Mouse (Mus musculus): Measurements from ENCODE around the gene Arsb. TPM values are rescaled to one million over a fixed set of nuclear protein-coding genes. Genes with fewer than 3 reads are reported as not detected.

The Arsb gene
- total and polyA plus RNA-seq, 3 experiments: 37.4 to 57.5 (median 46.8) TPM

GRCm38 (mm10) chr13:93840146-93840545 lies 68.7 kb downstream of the Arsb start:
- peak; percentile 84 for DNase-seq

DNA sequence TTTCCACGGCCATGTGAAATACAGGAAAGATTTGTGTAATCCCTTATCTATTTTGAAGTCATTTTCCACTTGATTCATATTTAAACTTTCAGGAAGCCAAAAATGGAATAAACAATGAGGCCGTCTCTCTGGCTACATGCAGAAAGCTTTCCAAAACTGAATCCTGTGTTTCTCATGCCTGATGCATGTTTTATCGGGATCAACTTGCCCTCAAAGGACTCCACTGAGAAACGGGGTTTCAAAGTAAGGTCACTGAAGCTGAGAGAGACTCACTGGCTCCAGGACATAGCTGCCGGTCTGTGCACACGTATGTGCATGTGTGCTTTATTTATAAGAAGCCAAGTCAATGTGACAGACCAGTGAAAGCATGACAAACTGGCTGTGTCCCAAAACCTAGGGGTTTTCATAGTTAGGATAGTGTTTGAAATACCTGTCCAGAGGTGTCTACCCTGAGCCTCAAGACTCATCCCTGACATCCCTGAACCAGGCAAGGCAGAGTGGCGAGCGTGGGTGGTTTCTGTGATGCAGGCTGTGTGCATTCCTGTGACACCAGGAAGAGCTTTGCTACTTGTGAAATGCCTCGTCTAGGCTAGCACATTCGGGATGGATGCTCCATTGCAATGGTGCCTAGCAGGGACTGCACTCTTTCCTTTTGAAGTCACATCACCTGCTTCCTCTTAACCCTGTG lies 75.5 kb downstream of the Arsb start:
- DNase-seq: peak; percentile 25

- peak; percentile 56 for DNase-seq
Measured at GRCm38 (mm10) chr13:93847614-93848013, 76.2 kb downstream of the Arsb start.

DNA sequence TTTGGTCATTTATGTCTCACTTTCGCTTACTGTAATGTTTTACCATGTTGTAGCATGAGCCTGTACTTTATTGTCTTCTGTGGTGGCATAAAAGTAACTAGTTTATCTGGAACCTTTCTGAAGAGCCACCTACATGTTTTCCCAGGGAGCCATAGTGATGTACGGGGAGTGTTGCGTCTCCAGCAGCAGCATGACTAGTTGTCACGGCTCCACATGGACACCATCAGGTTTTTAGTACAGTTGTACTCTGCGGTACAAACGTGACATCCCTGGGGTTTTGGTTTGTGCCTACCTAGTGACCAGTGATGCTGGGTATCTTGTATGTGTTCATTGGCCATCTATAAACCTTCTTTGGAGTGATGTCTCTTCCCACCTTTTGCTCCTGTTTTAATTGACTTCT lies 77.2 kb downstream of the Arsb start:
- DNase-seq: no peak

GRCm38 (mm10) chr13:93849751-93850355 lies 78.4 kb downstream of the Arsb start:
- no peak for DNase-seq

DNA sequence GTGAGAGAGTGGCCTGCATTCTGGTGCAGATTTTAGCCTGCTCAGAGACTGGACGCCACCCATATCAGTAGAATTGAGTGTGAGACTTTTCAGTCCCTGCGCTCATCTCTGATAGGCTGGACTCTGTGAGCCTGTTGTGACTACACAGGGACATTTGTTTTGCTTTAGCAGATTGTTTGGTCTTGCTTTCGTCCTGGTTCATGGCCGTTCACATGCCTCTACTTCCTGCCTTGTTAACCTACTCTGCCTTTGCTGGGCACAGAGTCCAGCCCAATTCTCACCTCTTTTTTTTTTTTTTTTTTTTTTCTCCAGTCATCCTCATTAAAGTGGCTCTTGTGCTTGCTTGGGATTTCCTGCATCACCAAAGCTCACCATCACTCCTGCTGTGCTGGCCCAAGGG lies 79.2 kb downstream of the Arsb start:
- no peak for DNase-seq

DNA sequence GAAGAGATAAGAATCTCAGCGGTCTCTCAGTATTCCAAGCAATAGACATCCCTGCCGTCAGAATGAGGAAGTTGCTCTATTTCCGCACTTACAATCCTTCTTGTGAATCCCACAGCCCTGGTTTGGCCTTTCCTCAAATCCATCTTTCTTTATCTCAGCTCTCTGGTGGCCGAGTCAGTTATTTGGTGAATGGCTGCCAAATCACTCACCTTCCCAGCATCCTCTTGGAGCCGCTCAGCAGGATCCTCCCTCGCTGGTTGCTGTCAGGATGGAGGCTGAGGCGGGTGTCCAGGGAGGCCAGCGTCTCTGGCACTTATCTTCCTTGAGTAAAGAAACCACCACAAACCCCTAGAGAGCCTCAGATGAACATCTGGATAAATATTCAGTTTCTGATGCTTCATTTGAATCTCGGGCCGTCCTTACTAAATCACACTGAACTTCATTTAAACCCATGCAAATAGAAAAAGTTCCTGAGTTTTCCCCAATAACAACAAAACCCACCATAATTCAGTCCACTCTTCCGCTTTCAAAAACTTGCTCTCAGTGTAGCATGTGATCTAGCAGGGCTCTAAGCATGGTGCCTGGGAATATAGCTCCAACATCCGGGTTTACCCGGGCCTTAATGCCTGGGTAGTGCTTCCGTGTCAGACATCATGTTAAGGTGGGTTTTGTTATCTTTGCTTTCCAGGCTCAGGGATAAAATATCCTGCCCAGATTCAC lies 81.1 kb downstream of the Arsb start:
- peak; percentile 60 for DNase-seq

DNA sequence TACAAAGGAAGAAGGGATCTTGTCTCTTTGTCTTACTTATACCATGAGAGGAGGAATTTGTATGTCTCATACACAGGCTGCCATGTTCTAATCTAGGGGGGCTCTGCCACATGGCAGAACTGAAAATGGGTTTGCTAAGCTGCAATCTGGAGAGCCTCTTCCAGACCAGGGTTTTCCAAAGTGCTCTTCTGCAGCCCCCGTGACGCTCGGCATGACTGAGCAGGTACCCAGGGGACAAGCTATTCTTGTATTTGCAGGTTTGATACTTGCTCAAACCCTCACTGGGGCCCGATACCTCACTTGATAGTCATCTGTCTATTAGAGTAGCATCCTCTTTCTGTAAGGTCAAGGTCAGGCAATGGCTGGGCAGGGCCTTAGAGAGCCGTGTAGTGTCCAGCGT lies 82.3 kb downstream of the Arsb start:
- no peak for DNase-seq

GRCm38 (mm10) chr13:93854325-93854724 lies 82.9 kb downstream of the Arsb start:
- DNase-seq: no peak

DNA sequence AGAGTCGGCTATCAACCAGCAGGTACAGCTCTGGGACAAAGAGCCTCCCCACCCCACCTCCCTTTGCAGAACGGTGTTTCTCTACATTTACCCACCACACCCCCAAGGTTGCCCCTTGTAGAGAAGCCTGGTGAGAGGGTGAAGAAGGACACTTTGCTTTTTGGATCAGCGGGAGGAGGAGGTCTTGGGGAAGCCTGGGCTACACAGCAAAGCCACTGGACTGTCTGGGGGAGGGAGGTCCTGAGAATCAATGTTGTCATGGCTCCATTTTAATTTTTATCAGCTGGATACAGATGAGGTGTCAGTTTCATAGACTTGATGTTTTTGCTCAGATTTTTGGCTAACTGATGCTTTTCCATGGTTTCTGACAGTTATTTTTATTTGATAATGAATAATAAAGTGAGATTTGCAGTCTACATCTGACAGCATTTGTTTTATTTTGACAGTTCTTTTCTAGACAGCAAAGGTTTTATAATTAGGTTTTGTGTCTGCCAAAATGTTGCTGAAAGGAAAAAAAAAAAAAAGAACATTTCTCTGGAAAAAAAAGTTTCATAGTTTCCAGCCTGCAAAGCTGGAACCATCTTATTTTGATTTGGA lies 83.6 kb downstream of the Arsb start:
- no peak for DNase-seq

DNA sequence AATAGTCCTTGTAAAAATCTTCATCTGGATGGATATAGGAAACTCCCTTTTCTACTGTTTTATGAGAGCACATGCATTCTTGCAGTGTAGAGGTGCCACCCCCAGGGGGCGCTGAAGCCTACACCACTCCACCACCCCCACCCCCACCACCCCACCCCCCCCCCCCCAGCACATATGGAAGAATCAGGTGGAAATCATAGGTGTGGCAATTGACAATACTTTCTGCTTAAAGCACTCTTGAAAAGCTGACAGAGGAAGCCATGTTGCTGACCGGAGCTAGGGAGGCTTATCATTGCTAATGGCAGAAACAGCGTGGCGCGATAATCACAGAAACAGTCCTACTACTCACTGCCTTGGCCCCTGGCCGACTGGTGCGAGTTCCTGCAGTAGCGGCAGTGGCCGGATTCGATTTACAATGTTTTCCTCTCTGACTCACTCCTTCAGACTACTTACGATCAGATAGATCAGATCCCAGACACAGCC lies 84.3 kb downstream of the Arsb start:
- DNase-seq: peak; percentile 37

GRCm38 (mm10) chr13:93861211-93861610 lies 89.8 kb downstream of the Arsb start:
- no peak for DNase-seq

DNA sequence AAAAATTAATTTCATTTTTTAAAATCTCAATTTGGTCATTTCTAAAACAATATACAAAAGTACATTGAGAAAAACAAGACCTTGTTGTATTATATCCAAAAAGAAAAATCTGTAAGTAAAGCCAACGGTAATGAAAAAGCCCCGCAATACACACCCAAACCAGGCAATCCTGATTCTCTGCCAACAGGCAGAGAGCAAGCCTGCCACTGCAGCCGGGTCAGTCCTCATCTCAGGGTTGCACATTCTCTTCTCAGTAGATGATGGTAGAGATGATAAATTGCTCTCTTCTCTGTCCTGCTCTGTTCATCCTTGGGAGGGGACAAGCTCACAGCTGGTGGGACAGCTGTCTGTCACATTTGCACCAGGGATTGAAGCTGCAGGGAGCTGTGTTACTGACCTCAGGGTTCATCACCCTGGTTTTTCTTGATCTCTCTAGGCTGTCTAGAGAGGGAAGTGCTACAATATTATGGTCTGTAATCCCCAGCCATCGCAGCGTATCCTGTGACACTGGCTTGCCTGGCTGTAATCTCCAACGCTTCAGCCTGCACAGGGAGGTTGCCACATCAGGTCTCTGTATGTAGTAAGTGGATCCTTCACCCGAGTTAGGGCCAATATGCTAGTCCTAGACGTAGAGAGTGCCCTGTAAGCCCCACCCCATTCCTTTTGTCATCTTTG lies 92.8 kb downstream of the Arsb start:
- DNase-seq: no peak

GRCm38 (mm10) chr13:93866638-93867037 lies 95.2 kb downstream of the Arsb start:
- peak; percentile 14 for DNase-seq

DNA sequence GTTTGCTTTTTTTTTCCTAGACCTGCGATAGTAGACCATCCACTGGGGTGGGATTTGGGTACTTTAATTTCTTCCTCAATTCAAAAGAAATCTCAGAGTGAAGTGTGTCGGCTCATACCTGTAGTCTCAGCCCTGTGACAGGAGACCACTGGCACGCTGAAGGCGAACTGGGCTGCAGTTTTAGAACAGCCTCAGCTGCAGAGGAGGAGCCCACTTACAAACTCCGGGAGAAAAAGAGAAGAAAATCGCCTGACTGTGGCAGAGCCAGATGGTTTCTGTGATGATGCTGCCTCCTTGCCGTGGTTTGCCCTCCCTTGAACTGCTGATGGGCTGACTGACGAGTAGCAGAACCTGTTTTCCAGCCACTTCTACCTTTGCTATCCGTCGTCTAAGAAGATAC lies 100.3 kb downstream of the Arsb start:
- DNase-seq: no peak

DNA sequence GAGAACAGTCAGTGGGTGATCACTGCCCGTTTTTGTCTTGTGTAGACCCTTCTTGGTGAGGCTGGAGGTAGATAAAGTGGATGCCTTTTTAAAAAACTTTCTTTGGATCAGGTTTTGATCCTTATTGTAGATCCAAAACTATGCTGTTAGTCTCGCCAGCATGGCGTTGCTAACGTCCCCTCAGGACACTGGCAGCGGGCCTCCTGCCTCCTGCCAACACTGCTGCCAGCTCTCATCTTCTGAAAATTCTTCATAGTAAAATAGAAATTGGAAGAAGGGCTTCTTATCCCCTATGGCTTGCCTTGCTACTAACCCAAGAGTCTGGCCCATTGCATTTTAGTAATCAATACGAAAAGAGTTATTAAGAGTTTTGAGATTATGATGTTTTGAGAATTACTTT lies 101.2 kb downstream of the Arsb start:
- no peak for DNase-seq

- DNase-seq: no peak
Measured at GRCm38 (mm10) chr13:93877924-93878323, 106.5 kb downstream of the Arsb start.

DNA sequence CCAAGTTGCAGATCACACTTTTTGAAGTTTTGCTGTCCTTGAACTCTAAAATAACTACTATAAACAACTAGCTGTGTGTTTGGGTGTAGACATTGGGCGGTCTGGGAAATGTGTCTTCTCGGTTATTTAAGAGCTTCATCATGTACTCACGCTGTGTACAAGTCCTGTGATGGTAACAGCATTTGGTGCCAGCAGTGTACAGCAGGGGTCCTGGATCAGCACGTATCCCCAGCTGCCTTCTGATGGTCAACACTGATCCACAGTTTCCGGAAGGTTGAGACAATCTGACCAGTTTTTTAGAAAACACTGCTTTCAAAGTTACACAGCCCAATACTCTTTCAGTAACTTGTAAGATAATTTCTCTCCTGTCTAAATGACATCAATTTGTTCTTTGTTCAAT lies 108.0 kb downstream of the Arsb start:
- no peak for DNase-seq

DNA sequence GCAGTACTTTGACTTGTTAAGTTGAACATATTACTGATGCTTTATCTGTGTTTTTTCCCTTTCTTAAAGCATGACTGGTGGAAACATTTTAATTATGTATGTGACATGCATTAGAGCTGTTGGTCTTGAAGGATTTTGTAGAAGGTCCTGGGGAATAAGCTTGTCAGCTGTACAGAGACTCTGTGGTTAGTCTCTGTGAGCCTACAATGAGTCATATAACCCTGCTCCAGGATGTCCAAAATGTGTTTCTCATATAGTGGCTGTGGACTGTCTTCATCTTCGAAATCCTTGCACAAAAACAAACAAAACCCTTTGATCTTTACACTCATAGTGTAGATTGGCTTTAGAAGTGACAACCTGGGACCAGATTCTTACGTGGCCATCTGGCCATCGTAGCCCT lies 110.7 kb downstream of the Arsb start:
- DNase-seq: no peak

- DNase-seq: no peak
Measured at GRCm38 (mm10) chr13:93886999-93887398, 115.6 kb downstream of the Arsb start.

DNA sequence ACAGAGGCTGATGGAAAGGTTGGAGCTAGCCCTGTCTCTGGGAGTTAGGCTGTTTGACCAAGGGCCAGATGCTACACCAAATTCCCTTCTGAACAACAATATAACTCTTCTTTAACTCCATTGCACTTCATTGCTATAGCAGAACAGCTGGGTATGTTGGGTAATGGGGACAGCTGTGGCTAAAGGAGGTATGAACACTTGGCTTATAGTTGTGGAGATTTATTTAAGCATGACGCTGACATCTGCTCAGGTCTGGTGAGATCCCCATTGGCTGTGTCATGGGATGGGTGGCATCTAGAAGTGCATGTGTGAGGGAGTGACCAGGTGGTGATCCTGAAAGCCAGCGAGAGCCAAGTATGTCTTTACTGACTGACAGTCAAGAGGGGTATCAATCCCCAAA lies 116.8 kb downstream of the Arsb start:
- DNase-seq: no peak

- DNase-seq: no peak
Measured at GRCm38 (mm10) chr13:93888916-93889315, 117.5 kb downstream of the Arsb start.

Data from adrenal gland, adult 2 months (tissue).